In genomic region chr4:82123733-82124132, GRCm38 (mm10) we compare ENCODE assay signal across 26 mouse cellular contexts.
"Had no signal": no experiment of that assay in that cellular context is flagged by ENCODE, and none has a peak within 500 bp of the region (broad histone marks: within the 10 kb centered on the region; RNA-seq: fewer than 3 reads in every experiment).

No protein-coding gene starts in this region.

- H3K4me1 ChIP-seq: heart, embryonic 10.5 days; intestine, embryonic 15.5 days; liver, embryonic 13.5 days; liver, embryonic 15.5 days had no signal

- H3K9me3 ChIP-seq: heart, embryonic 10.5 days; heart, embryonic 13.5 days; heart, embryonic 15.5 days; intestine, embryonic 15.5 days; limb, embryonic 13.5 days; liver, embryonic 13.5 days; liver, embryonic 15.5 days had no signal

- H3K27me3 ChIP-seq: heart, embryonic 13.5 days; heart, embryonic 15.5 days; intestine, embryonic 15.5 days; limb, embryonic 13.5 days; liver, embryonic 13.5 days; liver, embryonic 15.5 days had no signal

- ATAC-seq: hindbrain, embryonic 16.5 days; inflammation-experienced regulatory T-cells, adult 6 months; intestine, embryonic 15.5 days; intestine, postnatal 0 days; liver, postnatal 0 days had no signal

- H3K36me3 ChIP-seq: heart, embryonic 10.5 days; heart, embryonic 13.5 days; heart, embryonic 15.5 days; intestine, embryonic 15.5 days; limb, embryonic 13.5 days; liver, embryonic 13.5 days; liver, embryonic 15.5 days had no signal

- DNase-seq: gastrocnemius, postnatal 14 days; gastrocnemius, postnatal 36 days; heart, adult 18-20 months; heart, postnatal 14 days; heart, postnatal 36 days; kidney, adult 18-20 months; kidney, adult 8-10 months; kidney, postnatal 10 days; kidney, postnatal 25 days; kidney, postnatal 4 days; liver; liver, embryonic 13.5 days; liver, postnatal 0 days had no signal

- H3K27ac ChIP-seq: heart, embryonic 10.5 days; heart, embryonic 13.5 days; heart, embryonic 15.5 days; hindbrain, embryonic 14.5 days; intestine, embryonic 15.5 days; layer of hippocampus, adult 2 months; left cerebral cortex, adult 2 months; limb, embryonic 13.5 days; liver, embryonic 13.5 days; liver, embryonic 15.5 days had no signal

- H3K9ac ChIP-seq: heart, embryonic 13.5 days; heart, embryonic 15.5 days; hindbrain, embryonic 14.5 days; intestine, embryonic 15.5 days; limb, embryonic 13.5 days; liver, embryonic 13.5 days; liver, embryonic 15.5 days; liver, postnatal 0 days had no signal

- H3K4me2 ChIP-seq: heart, embryonic 13.5 days; heart, embryonic 15.5 days; hindbrain, embryonic 14.5 days; intestine, embryonic 15.5 days; limb, embryonic 13.5 days; liver, embryonic 11.5 days; liver, embryonic 13.5 days; liver, embryonic 15.5 days had no signal

- H3K4me3 ChIP-seq: heart, embryonic 10.5 days; heart, embryonic 13.5 days; heart, embryonic 15.5 days; intestine, embryonic 15.5 days; layer of hippocampus, adult 2 months; left cerebral cortex, adult 2 months; limb, embryonic 13.5 days; liver, embryonic 13.5 days; liver, embryonic 15.5 days had no signal
